Mouse (Mus musculus) midbrain, embryonic 15.5 days (tissue): ENCODE results near the gene Hist1h2bf. TPM values are rescaled to one million over a fixed set of nuclear protein-coding genes. Genes with fewer than 3 reads are reported as not detected.
"Not testable (repeated sequence)": the region's sequence is repeated elsewhere in the genome, so short reads cannot be mapped to it uniquely, and the experiment has no call there.

Experiments used
- ATAC-seq: fragments of 200-750 bp; cut with Nextera tagmentation; replicated peaks from 2 replicates; pipeline ENCODE4 v1.8.0; 2017; ENCODE audit warnings: moderate TSS enrichment
- H3K27ac ChIP-seq: fragments of 300-500 bp; sonication (generic); 2 replicates; pipeline ENCODE4 v1.5.1; 2015; ENCODE audit warnings: mild to moderate bottlenecking, inconsistent platforms
- H3K27me3 ChIP-seq: fragments of 300-500 bp; sonication (generic); replicated peaks from 2 replicates; pipeline ENCODE4 v1.6.1; 2015; ENCODE audit warnings: inconsistent platforms
- H3K36me3 ChIP-seq: fragments of 300-500 bp; sonication (generic); replicated peaks from 2 replicates; pipeline ENCODE4 v1.6.1; 2015; ENCODE audit warnings: inconsistent platforms
- H3K4me1 ChIP-seq: fragments of 300-500 bp; sonication (generic); 2 replicates; pipeline ENCODE4 v1.6.1; 2015; ENCODE audit warnings: inconsistent platforms
- H3K4me2 ChIP-seq: fragments of 300-500 bp; sonication (generic); 2 replicates; pipeline ENCODE4 v1.6.1; 2015; ENCODE audit warnings: inconsistent platforms, mild to moderate bottlenecking, moderate library complexity
- H3K4me3 ChIP-seq: fragments of 300-500 bp; sonication (generic); 2 replicates; pipeline ENCODE4 v1.5.1; 2015; ENCODE audit warnings: mild to moderate bottlenecking, inconsistent platforms
- H3K9ac ChIP-seq: fragments of 300-500 bp; sonication (generic); 2 replicates; pipeline ENCODE4 v1.6.1; 2015; ENCODE audit warnings: mild to moderate bottlenecking, inconsistent platforms
- H3K9me3 ChIP-seq: fragments of 300-500 bp; sonication (generic); 2 replicates; pipeline ENCODE4 v1.6.1; 2016; ENCODE audit warnings: inconsistent platforms
- WGBS: fragments of 180-500 bp; shearing (Covaris S2); methylation state at CpG from one replicate; pipeline ENCODE4 v1.1.7; 2015; ENCODE audit warnings: mixed read lengths; 5-methylcytosine and 5-hydroxymethylcytosine counted together
- polyA plus RNA-seq: library from polyadenylated mRNA; unstranded; fragments of >200 nt; fragmentation: Nextera tagmentation; extraction: Ambion mirVana; gene quantifications from 2 replicates; pipeline ENCODE4 v1.2.1, GENCODE M21; 2015

Gene Hist1h2bf
- polyA plus RNA-seq, 1 experiment from 2014 or later: 1.5 TPM

- H3K9me3 ChIP-seq, H3K27me3 ChIP-seq, H3K36me3 ChIP-seq: not testable (repeated sequence)
- Histone ChIP-seq H3K4me1 (peaks cover 41% of the 10 kb centered on the region), H3K9ac (peak within 1 kb of the TSS; percentile 38; the same call in 1 of the 2 replicates), H3K4me2 (peak within 1 kb of the TSS; percentile 85), H3K4me3 (peak within 1 kb of the TSS; percentile 54), H3K27ac (peak within 1 kb of the TSS; percentile 96)
- under 1% methylated on average over 33 of the region's 53 CpGs for WGBS
- ATAC-seq: peak; percentile 22; the same call in 1 of the 2 replicates
Observed at GRCm38 (mm10) chr13:23533560-23534367, 40.2 kb downstream of the Hist1h2bf start, which contains the start of gene Hist1h2af. Hist1h2af (plus strand) TSS chr13:23533906.

GRCm38 (mm10) chr13:23532262-23533075 lies 41.5 kb downstream of the Hist1h2bf start:
- peaks cover 41% of the 10 kb centered on the region for H3K4me1 ChIP-seq
- no peaks in the 10 kb centered on the region for H3K9me3 ChIP-seq
- peak overlapping the region; percentile 85 for H3K4me2 ChIP-seq
- H3K36me3 ChIP-seq: no peaks in the 10 kb centered on the region
- no peak for ATAC-seq
- peak overlapping the region; percentile 96 for H3K27ac ChIP-seq
- H3K27me3 ChIP-seq: no peaks in the 10 kb centered on the region
- H3K4me3 ChIP-seq: peak overlapping the region; percentile 54
- 24% methylated on average over 9 of the region's 9 CpGs for WGBS
- peak overlapping the region; percentile 75 for H3K9ac ChIP-seq

GRCm38 (mm10) chr13:23530901-23531875 lies 42.8 kb downstream of the Hist1h2bf start, which contains the start of gene Hist1h4h:
Hist1h4h (plus strand) TSS chr13:23531050.
- Histone ChIP-seq H3K9ac (peak within 1 kb of the TSS; percentile 75), H3K27ac (peak within 1 kb of the TSS; percentile 96), H3K9me3 (no peaks in the 10 kb centered on the region), H3K4me1 (peaks cover 45% of the 10 kb centered on the region), H3K27me3 (no peaks in the 10 kb centered on the region), H3K4me3 (peak within 1 kb of the TSS; percentile 54), H3K36me3 (no peaks in the 10 kb centered on the region), H3K4me2 (peak within 1 kb of the TSS; percentile 85)
- WGBS: under 1% methylated on average over 67 of the region's 70 CpGs
- ATAC-seq: peak; percentile 92

GRCm38 (mm10) chr13:23530181-23530900 lies 43.7 kb downstream of the Hist1h2bf start:
- peak overlapping the region; percentile 85 for H3K4me2 ChIP-seq
- no peaks in the 10 kb centered on the region for H3K27me3 ChIP-seq
- ATAC-seq: peak; percentile 13; the same call in 1 of the 2 replicates
- H3K9ac ChIP-seq: peak overlapping the region; percentile 75
- H3K4me3 ChIP-seq: peak overlapping the region; percentile 54
- H3K9me3 ChIP-seq: no peaks in the 10 kb centered on the region
- WGBS: under 1% methylated on average over 20 of the region's 20 CpGs
- H3K36me3 ChIP-seq: no peaks in the 10 kb centered on the region
- H3K4me1 ChIP-seq: peaks cover 41% of the 10 kb centered on the region
- H3K27ac ChIP-seq: peak overlapping the region; percentile 96

GRCm38 (mm10) chr13:23529480-23530165 lies 44.4 kb downstream of the Hist1h2bf start:
- H3K27ac ChIP-seq: peak overlapping the region; percentile 96

GRCm38 (mm10) chr13:23529005-23529404 lies 45.0 kb downstream of the Hist1h2bf start:
- Histone ChIP-seq H3K4me1 (peaks cover 35% of the 10 kb centered on the region), H3K9me3 (no peaks in the 10 kb centered on the region), H3K27ac (no peak overlapping the region), H3K9ac (no peak overlapping the region), H3K4me2 (no peak overlapping the region), H3K27me3 (no peaks in the 10 kb centered on the region), H3K4me3 (no peak overlapping the region), H3K36me3 (no peaks in the 10 kb centered on the region)
- no peak for ATAC-seq
- WGBS: 82% methylated on average over 5 of the region's 5 CpGs

More at GRCm38 (mm10) chr13:23529480-23530165, 44.4 kb downstream of the Hist1h2bf start:
- Histone ChIP-seq H3K4me3 (peak overlapping the region; percentile 54), H3K4me1 (peaks cover 41% of the 10 kb centered on the region), H3K36me3 (no peaks in the 10 kb centered on the region), H3K27me3 (no peaks in the 10 kb centered on the region), H3K9ac (peak overlapping the region; percentile 75; the same call in 1 of the 2 replicates), H3K9me3 (no peaks in the 10 kb centered on the region), H3K4me2 (peak overlapping the region; percentile 85)
- 32% methylated on average over 2 of the region's 2 CpGs for WGBS
- no peak for ATAC-seq

GRCm38 (mm10) chr13:23526312-23526711 lies 47.7 kb downstream of the Hist1h2bf start:
- ATAC-seq: peak; percentile 34; the same call in 1 of the 2 replicates
- WGBS: under 1% methylated on average over 17 of the region's 17 CpGs
- peak overlapping the region; percentile 50 for H3K4me3 ChIP-seq
- H3K9ac ChIP-seq: peak overlapping the region; percentile 38
- no peaks in the 10 kb centered on the region for H3K9me3 ChIP-seq
- no peaks in the 10 kb centered on the region for H3K27me3 ChIP-seq
- H3K27ac ChIP-seq: peak overlapping the region; percentile 74
- H3K4me1 ChIP-seq: peaks cover 17% of the 10 kb centered on the region
- no peaks in the 10 kb centered on the region for H3K36me3 ChIP-seq
- H3K4me2 ChIP-seq: peak overlapping the region; percentile 52

- no peak for ATAC-seq
- WGBS: 2% methylated on average over 10 of the region's 10 CpGs
Observed at GRCm38 (mm10) chr13:23525901-23526300, 48.1 kb downstream of the Hist1h2bf start.

GRCm38 (mm10) chr13:23524654-23525053 lies 49.3 kb downstream of the Hist1h2bf start:
- peaks cover 11% of the 10 kb centered on the region for H3K4me1 ChIP-seq
- peak; percentile 43 for ATAC-seq
- H3K9me3 ChIP-seq: no peaks in the 10 kb centered on the region
- no peak overlapping the region for H3K9ac ChIP-seq
- 7% methylated on average over 5 of the region's 5 CpGs for WGBS
- H3K27me3 ChIP-seq: no peaks in the 10 kb centered on the region
- no peak overlapping the region for H3K27ac ChIP-seq
- H3K4me3 ChIP-seq: no peak overlapping the region
- no peaks in the 10 kb centered on the region for H3K36me3 ChIP-seq
- H3K4me2 ChIP-seq: 0 out of 2 replicates have a peak overlapping the region, but pooled peaks have one; percentile 13

More at GRCm38 (mm10) chr13:23525901-23526300, 48.1 kb downstream of the Hist1h2bf start:
- H3K27ac ChIP-seq: no peak overlapping the region
- H3K36me3 ChIP-seq: no peaks in the 10 kb centered on the region
- peak overlapping the region; percentile 50 for H3K4me3 ChIP-seq
- H3K4me2 ChIP-seq: peak overlapping the region; percentile 52
- H3K27me3 ChIP-seq: no peaks in the 10 kb centered on the region
- H3K4me1 ChIP-seq: peaks cover 17% of the 10 kb centered on the region
- no peaks in the 10 kb centered on the region for H3K9me3 ChIP-seq
- H3K9ac ChIP-seq: no peak overlapping the region

GRCm38 (mm10) chr13:23523976-23524375 lies 50.0 kb downstream of the Hist1h2bf start:
- Histone ChIP-seq H3K9me3 (no peaks in the 10 kb centered on the region), H3K9ac (no peak overlapping the region), H3K27ac (no peak overlapping the region), H3K36me3 (no peaks in the 10 kb centered on the region), H3K4me2 (no peak overlapping the region), H3K27me3 (no peaks in the 10 kb centered on the region), H3K4me3 (no peak overlapping the region), H3K4me1 (peaks cover 12% of the 10 kb centered on the region)
- ATAC-seq: no peak
- WGBS: 49% methylated on average over 5 of the region's 5 CpGs
